Mouse (Mus musculus): ENCODE results near the gene Olfr1158. TPM values are rescaled to one million over a fixed set of nuclear protein-coding genes. Genes with fewer than 3 reads are reported as not detected.

Gene Olfr1158
- not detected for polyA plus RNA-seq (2012; fragmentation: generic; extraction: Trizol)

GRCm38 (mm10) chr2:87989813-87990212, at the start of gene Olfr1158:
TSS of gene Olfr1158 (plus strand) at chr2:87990113.
- H3K36me3 ChIP-seq (ENCODE audit: control insufficient read depth, insufficient read depth), result no peaks in the 10 kb centered on the region
- no peaks in the 10 kb centered on the region for H3K79me2 ChIP-seq (ENCODE audit: control insufficient read depth, insufficient read depth)
- H3ac ChIP-seq (ENCODE audit: control insufficient read depth, insufficient read length), result no peak within 1 kb of the TSS
- no peak for TF ChIP-seq POLR2AphosphoS2 (IDR thresholded peaks at IDR 0.05; ENCODE audit: insufficient read length, low read depth)
- no peak for TF ChIP-seq CEBPB (IDR thresholded peaks at IDR 0.05; ENCODE audit: insufficient read depth, poor library complexity, severe bottlenecking)
- no peak for TF ChIP-seq SRF (IDR thresholded peaks at IDR 0.05; ENCODE audit: control insufficient read depth, insufficient read length, low read depth)
- no peak for TF ChIP-seq POLR2A (IDR thresholded peaks at IDR 0.05; ENCODE audit: insufficient read length, low read depth)
- no peak for TF ChIP-seq REST (IDR thresholded peaks at IDR 0.05; ENCODE audit: insufficient read depth, insufficient read length)
- no peak for TF ChIP-seq TCF12 (IDR thresholded peaks at IDR 0.05; ENCODE audit: insufficient read depth, poor library complexity, severe bottlenecking)
- no peak for TF ChIP-seq TCF3 (IDR thresholded peaks at IDR 0.05; ENCODE audit: insufficient read length, low read depth)
- no peak for TF ChIP-seq MYOG (IDR thresholded peaks at IDR 0.05; ENCODE audit: control insufficient read depth in 1 of 3, insufficient read depth in 1 of 3, insufficient read length in 2 of 3, low read depth in 2 of 3)
- no peak for TF ChIP-seq MYOD1 (IDR thresholded peaks at IDR 0.05; ENCODE audit: control insufficient read depth in 1 of 3, insufficient read length in 2 of 3, low read depth in 2 of 3)
- TF ChIP-seq USF1 (IDR thresholded peaks at IDR 0.05; ENCODE audit: low read depth), result no peak
- no peak for TF ChIP-seq MAX (IDR thresholded peaks at IDR 0.05; ENCODE audit: low read depth)
- no peak for TF ChIP-seq E2F4 (IDR thresholded peaks at IDR 0.05; ENCODE audit: insufficient read depth)
- no peaks in the 10 kb centered on the region for H3K27me3 ChIP-seq (ENCODE audit: control insufficient read depth, insufficient read depth, insufficient read length)
- H3K4me2 ChIP-seq (ENCODE audit: low read depth), result no peak within 1 kb of the TSS
- no peak within 1 kb of the TSS for H3K4me3 ChIP-seq

GRCm38 (mm10) chr2:87945037-87945436, 44.9 kb upstream of the Olfr1158 start, which contains the start of gene Olfr1155:
TSS of gene Olfr1155 (minus strand) at chr2:87945137.
- Histone ChIP-seq H3K4me2 (ENCODE audit: low read depth) (no peak within 1 kb of the TSS), H3K79me2 (ENCODE audit: control insufficient read depth, insufficient read depth) (no peaks in the 10 kb centered on the region)

GRCm38 (mm10) chr2:87953000-87953399, 36.9 kb upstream of the Olfr1158 start, which contains the start of gene Olfr1156:
TSS of gene Olfr1156 (minus strand) at chr2:87953100.
- H3ac ChIP-seq (ENCODE audit: control insufficient read depth, insufficient read length), result no peak within 1 kb of the TSS
- TF ChIP-seq POLR2AphosphoS2 (IDR thresholded peaks at IDR 0.05; ENCODE audit: insufficient read length, low read depth), result no peak
- no peak for TF ChIP-seq MYOD1 (IDR thresholded peaks at IDR 0.05; ENCODE audit: control insufficient read depth in 1 of 3, insufficient read length in 2 of 3, low read depth in 2 of 3)
- no peak for TF ChIP-seq TCF3 (IDR thresholded peaks at IDR 0.05; ENCODE audit: insufficient read length, low read depth)
- no peak for TF ChIP-seq USF1 (IDR thresholded peaks at IDR 0.05; ENCODE audit: low read depth)
- no peak for TF ChIP-seq CEBPB (IDR thresholded peaks at IDR 0.05; ENCODE audit: insufficient read depth, poor library complexity, severe bottlenecking)
- no peak for TF ChIP-seq MAX (IDR thresholded peaks at IDR 0.05; ENCODE audit: low read depth)
- TF ChIP-seq TCF12 (IDR thresholded peaks at IDR 0.05; ENCODE audit: insufficient read depth, poor library complexity, severe bottlenecking), result no peak
- TF ChIP-seq E2F4 (IDR thresholded peaks at IDR 0.05; ENCODE audit: insufficient read depth), result no peak
- no peak for TF ChIP-seq REST (IDR thresholded peaks at IDR 0.05; ENCODE audit: insufficient read depth, insufficient read length)
- no peak for TF ChIP-seq MYOG (IDR thresholded peaks at IDR 0.05; ENCODE audit: control insufficient read depth in 1 of 3, insufficient read depth in 1 of 3, insufficient read length in 2 of 3, low read depth in 2 of 3)
- TF ChIP-seq POLR2A (IDR thresholded peaks at IDR 0.05; ENCODE audit: insufficient read length, low read depth), result no peak
- no peak for TF ChIP-seq SRF (IDR thresholded peaks at IDR 0.05; ENCODE audit: control insufficient read depth, insufficient read length, low read depth)
- no peak within 1 kb of the TSS for H3K4me2 ChIP-seq (ENCODE audit: low read depth)
- no peak within 1 kb of the TSS for H3K4me3 ChIP-seq
- no peaks in the 10 kb centered on the region for H3K79me2 ChIP-seq (ENCODE audit: control insufficient read depth, insufficient read depth)
- H3K27me3 ChIP-seq (ENCODE audit: control insufficient read depth, insufficient read depth, insufficient read length), result no peaks in the 10 kb centered on the region
- H3K36me3 ChIP-seq (ENCODE audit: control insufficient read depth, insufficient read depth), result no peaks in the 10 kb centered on the region

More at GRCm38 (mm10) chr2:87945037-87945436, 44.9 kb upstream of the Olfr1158 start, which contains the start of gene Olfr1155:
- H3K4me3 ChIP-seq, result no peak within 1 kb of the TSS
- TF ChIP-seq MAX (IDR thresholded peaks at IDR 0.05; ENCODE audit: low read depth), result no peak
- TF ChIP-seq TCF3 (IDR thresholded peaks at IDR 0.05; ENCODE audit: insufficient read length, low read depth), result no peak
- no peak for TF ChIP-seq E2F4 (IDR thresholded peaks at IDR 0.05; ENCODE audit: insufficient read depth)
- no peak for TF ChIP-seq REST (IDR thresholded peaks at IDR 0.05; ENCODE audit: insufficient read depth, insufficient read length)
- no peak for TF ChIP-seq SRF (IDR thresholded peaks at IDR 0.05; ENCODE audit: control insufficient read depth, insufficient read length, low read depth)
- TF ChIP-seq MYOD1 (IDR thresholded peaks at IDR 0.05; ENCODE audit: control insufficient read depth in 1 of 3, insufficient read length in 2 of 3, low read depth in 2 of 3), result no peak
- TF ChIP-seq MYOG (IDR thresholded peaks at IDR 0.05; ENCODE audit: control insufficient read depth in 1 of 3, insufficient read depth in 1 of 3, insufficient read length in 2 of 3, low read depth in 2 of 3), result no peak
- TF ChIP-seq POLR2AphosphoS2 (IDR thresholded peaks at IDR 0.05; ENCODE audit: insufficient read length, low read depth), result no peak
- no peaks in the 10 kb centered on the region for H3K36me3 ChIP-seq (ENCODE audit: control insufficient read depth, insufficient read depth)
- H3K27me3 ChIP-seq (ENCODE audit: control insufficient read depth, insufficient read depth, insufficient read length), result no peaks in the 10 kb centered on the region
- H3ac ChIP-seq (ENCODE audit: control insufficient read depth, insufficient read length), result no peak within 1 kb of the TSS

GRCm38 (mm10) chr2:87968199-87968598, 21.7 kb upstream of the Olfr1158 start, which contains the start of gene Olfr1157:
TSS of gene Olfr1157 (minus strand) at chr2:87968299.
- TF ChIP-seq SRF (IDR thresholded peaks at IDR 0.05; ENCODE audit: control insufficient read depth, insufficient read length, low read depth), result no peak
- TF ChIP-seq POLR2AphosphoS2 (IDR thresholded peaks at IDR 0.05; ENCODE audit: insufficient read length, low read depth), result no peak
- H3K4me3 ChIP-seq, result no peak within 1 kb of the TSS
- H3K36me3 ChIP-seq (ENCODE audit: control insufficient read depth, insufficient read depth), result no peaks in the 10 kb centered on the region
- H3K27me3 ChIP-seq (ENCODE audit: control insufficient read depth, insufficient read depth, insufficient read length), result no peaks in the 10 kb centered on the region
- no peaks in the 10 kb centered on the region for H3K79me2 ChIP-seq (ENCODE audit: control insufficient read depth, insufficient read depth)
- no peak within 1 kb of the TSS for H3K4me2 ChIP-seq (ENCODE audit: low read depth)
- H3ac ChIP-seq (ENCODE audit: control insufficient read depth, insufficient read length), result no peak within 1 kb of the TSS

GRCm38 (mm10) chr2:87974563-87974962, 15.3 kb upstream of the Olfr1158 start, which contains the start of gene Olfr74:
TSS of gene Olfr74 (minus strand) at chr2:87974663.
- TF ChIP-seq REST (IDR thresholded peaks at IDR 0.05; ENCODE audit: insufficient read depth, insufficient read length) (no peak), TCF12 (IDR thresholded peaks at IDR 0.05; ENCODE audit: insufficient read depth, poor library complexity, severe bottlenecking) (no peak), MYOD1 (IDR thresholded peaks at IDR 0.05; ENCODE audit: control insufficient read depth in 1 of 3, insufficient read length in 2 of 3, low read depth in 2 of 3) (no peak), USF1 (IDR thresholded peaks at IDR 0.05; ENCODE audit: low read depth) (no peak), CEBPB (IDR thresholded peaks at IDR 0.05; ENCODE audit: insufficient read depth, poor library complexity, severe bottlenecking) (no peak), POLR2AphosphoS2 (IDR thresholded peaks at IDR 0.05; ENCODE audit: insufficient read length, low read depth) (no peak), POLR2A (IDR thresholded peaks at IDR 0.05; ENCODE audit: insufficient read length, low read depth) (no peak), E2F4 (IDR thresholded peaks at IDR 0.05; ENCODE audit: insufficient read depth) (no peak), TCF3 (IDR thresholded peaks at IDR 0.05; ENCODE audit: insufficient read length, low read depth) (no peak), SRF (IDR thresholded peaks at IDR 0.05; ENCODE audit: control insufficient read depth, insufficient read length, low read depth) (no peak)
- Histone ChIP-seq H3K4me2 (ENCODE audit: low read depth) (no peak within 1 kb of the TSS), H3ac (ENCODE audit: control insufficient read depth, insufficient read length) (no peak within 1 kb of the TSS), H3K27me3 (ENCODE audit: control insufficient read depth, insufficient read depth, insufficient read length) (no peaks in the 10 kb centered on the region), H3K79me2 (ENCODE audit: control insufficient read depth, insufficient read depth) (no peaks in the 10 kb centered on the region), H3K36me3 (ENCODE audit: control insufficient read depth, insufficient read depth) (no peaks in the 10 kb centered on the region), H3K4me3 (no peak within 1 kb of the TSS)

Data from myocyte (in vitro differentiated cells).